Mouse (Mus musculus) forebrain, embryonic 11.5 days (tissue): ENCODE measurements around the gene C2cd2. TPM values are rescaled to one million over a fixed set of nuclear protein-coding genes. Genes with fewer than 3 reads are reported as not detected.
"Not testable (repeated sequence)": the region's sequence is repeated elsewhere in the genome, so short reads cannot be mapped to it uniquely, and the experiment has no call there.

Source experiments
- ATAC-seq: fragments of 200-750 bp; cut with Nextera tagmentation; replicated peaks from 2 replicates; pipeline ENCODE4 v1.8.0; 2017; ENCODE audit warnings: moderate TSS enrichment; ENCODE audit not compliant: low FRiP score
- DNase-seq: peaks from one replicate; pipeline ENCODE4 v3.0.0-alpha.2; 2017; ENCODE audit warnings: low spot score
- H3K27ac ChIP-seq: fragments of 300-500 bp; sonication (generic); 2 replicates; pipeline ENCODE4 v1.5.1; 2014; ENCODE audit warnings: low read depth, low read length
- H3K27me3 ChIP-seq: fragments of 300-500 bp; sonication (generic); 2 replicates; pipeline ENCODE4 v1.6.1; 2014; ENCODE audit warnings: mild to moderate bottlenecking, low read length, mixed read lengths; ENCODE audit not compliant: control insufficient read depth, insufficient read depth
- H3K36me3 ChIP-seq: fragments of 300-500 bp; sonication (generic); 2 replicates; pipeline ENCODE4 v1.6.1; 2014; ENCODE audit warnings: mild to moderate bottlenecking, low read length, moderate library complexity, mixed read lengths; ENCODE audit not compliant: control insufficient read depth, insufficient read depth
- H3K4me1 ChIP-seq: fragments of 300-500 bp; sonication (generic); replicated peaks from 2 replicates; pipeline ENCODE4 v1.6.1; 2014; ENCODE audit warnings: low read length, mixed read lengths; ENCODE audit not compliant: control insufficient read depth, insufficient read depth
- H3K4me2 ChIP-seq: fragments of 300-500 bp; sonication (generic); 2 replicates; pipeline ENCODE4 v1.6.1; 2014; ENCODE audit warnings: low read depth, mild to moderate bottlenecking, low read length, moderate library complexity, mixed read lengths; ENCODE audit not compliant: severe bottlenecking
- H3K4me3 ChIP-seq: fragments of 300-500 bp; sonication (generic); 2 replicates; pipeline ENCODE4 v1.5.1; 2014; ENCODE audit warnings: low read depth, low read length
- H3K9ac ChIP-seq: fragments of 300-500 bp; sonication (generic); 2 replicates; pipeline ENCODE4 v1.6.1; 2014; ENCODE audit warnings: low read length
- H3K9me3 ChIP-seq: fragments of 300-500 bp; sonication (generic); 2 replicates; pipeline ENCODE4 v1.6.1; 2016; ENCODE audit warnings: low read length, mixed read lengths; ENCODE audit not compliant: control insufficient read depth
- WGBS: fragments of 180-500 bp; shearing (Covaris S2); extraction: QIAGEN DNeasy Blood & Tissue Kit; methylation state at CpG from one replicate; pipeline ENCODE4 v1.1.7; 2014; 5-methylcytosine and 5-hydroxymethylcytosine counted together
- polyA plus RNA-seq: library from polyadenylated mRNA; unstranded; fragments of >200 nt; fragmentation: Nextera tagmentation; extraction: Ambion mirVana; gene quantifications from 2 replicates; pipeline ENCODE4 v1.2.1, GENCODE M21; 2014

C2cd2 gene
- polyA plus RNA-seq, 1 experiment from 2014 or later = 14.7 TPM

DNA sequence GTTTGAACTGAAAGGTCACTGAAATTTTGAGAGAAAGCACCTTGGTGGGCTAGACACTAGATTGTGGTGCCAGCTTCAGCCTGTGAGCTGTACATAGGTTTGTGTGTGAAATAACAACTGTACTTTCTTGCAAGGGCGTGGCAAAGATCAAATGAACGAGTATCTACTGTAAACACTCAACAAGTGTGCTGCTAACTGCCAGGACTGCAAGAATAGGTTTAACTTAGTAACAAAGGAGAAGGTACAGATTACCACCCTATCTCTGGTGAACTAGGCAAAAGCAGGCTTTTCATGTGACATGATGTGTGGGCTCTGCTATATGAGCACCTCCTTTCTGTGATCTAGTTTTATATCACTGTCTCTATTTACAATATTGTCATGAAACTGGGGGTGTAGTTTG is 9.1 kb downstream of the C2cd2 start:
- Histone ChIP-seq H3K9ac (no peak overlapping the region), H3K36me3 (no peaks in the 10 kb centered on the region; the same call in 1 of the 2 replicates), H3K4me1 (no peaks in the 10 kb centered on the region), H3K27me3 (no peaks in the 10 kb centered on the region), H3K27ac (no peak overlapping the region), H3K9me3 (no peaks in the 10 kb centered on the region), H3K4me3 (no peak overlapping the region), H3K4me2 (no peak overlapping the region)
- WGBS = 90% methylated on average over 2 of the region's 2 CpGs
- DNase-seq = no peak
- ATAC-seq = no peak

DNA sequence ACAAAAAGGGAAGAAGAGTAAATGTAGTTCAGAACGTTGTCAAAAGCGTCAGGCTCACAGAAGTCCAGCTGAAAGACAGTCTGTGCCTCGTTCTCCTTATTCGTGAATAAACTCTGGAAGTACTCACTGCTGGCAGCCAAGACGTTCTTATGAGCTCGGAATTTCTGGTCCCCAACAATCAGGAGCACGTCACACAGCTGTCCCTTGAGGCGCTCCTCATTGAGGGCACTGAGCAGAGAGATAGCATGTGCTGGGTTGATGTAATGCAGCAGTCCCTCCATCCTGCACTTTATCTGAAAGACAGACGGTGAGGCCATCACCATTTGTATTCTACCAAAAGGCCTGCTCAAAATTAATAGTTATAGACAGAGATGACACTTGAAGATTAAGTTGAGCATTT is 9.6 kb downstream of the C2cd2 start:
- no peaks in the 10 kb centered on the region; the same call in 1 of the 2 replicates for H3K36me3 ChIP-seq
- H3K27ac ChIP-seq = no peak overlapping the region
- H3K27me3 ChIP-seq = no peaks in the 10 kb centered on the region
- no peaks in the 10 kb centered on the region for H3K4me1 ChIP-seq
- H3K9me3 ChIP-seq = no peaks in the 10 kb centered on the region
- H3K4me3 ChIP-seq = no peak overlapping the region
- no peak overlapping the region for H3K9ac ChIP-seq
- ATAC-seq (no peak), DNase-seq (no peak)
- WGBS = 92% methylated on average over 9 of the region's 9 CpGs
- H3K4me2 ChIP-seq = no peak overlapping the region

DNA sequence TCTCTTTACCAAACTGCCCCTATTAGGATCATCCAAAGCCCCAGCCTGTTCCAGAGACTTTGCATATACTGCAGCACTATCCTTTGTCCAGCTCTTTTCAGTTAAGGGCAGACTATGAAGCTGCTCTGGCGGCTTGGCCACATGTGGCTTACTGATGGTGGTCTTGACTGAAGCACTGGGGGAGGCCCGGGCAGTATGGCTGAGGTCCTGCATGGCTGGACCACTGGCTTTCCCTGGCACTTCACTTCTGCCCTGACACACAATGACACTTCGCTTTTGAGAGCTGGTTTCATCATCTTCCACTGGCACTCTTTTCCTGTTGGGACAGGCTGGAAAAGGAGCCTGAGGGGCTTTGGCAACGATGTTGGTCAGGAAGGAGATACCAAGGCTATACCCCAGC is 10.0 kb downstream of the C2cd2 start:
- DNase-seq = no peak
- Histone ChIP-seq H3K4me3 (no peak overlapping the region), H3K27ac (no peak overlapping the region), H3K9ac (no peak overlapping the region), H3K9me3 (no peaks in the 10 kb centered on the region), H3K4me2 (no peak overlapping the region), H3K27me3 (no peaks in the 10 kb centered on the region), H3K36me3 (no peaks in the 10 kb centered on the region; the same call in 1 of the 2 replicates), H3K4me1 (no peaks in the 10 kb centered on the region)
- 89% methylated on average over 4 of the region's 4 CpGs for WGBS
- ATAC-seq = no peak

DNA sequence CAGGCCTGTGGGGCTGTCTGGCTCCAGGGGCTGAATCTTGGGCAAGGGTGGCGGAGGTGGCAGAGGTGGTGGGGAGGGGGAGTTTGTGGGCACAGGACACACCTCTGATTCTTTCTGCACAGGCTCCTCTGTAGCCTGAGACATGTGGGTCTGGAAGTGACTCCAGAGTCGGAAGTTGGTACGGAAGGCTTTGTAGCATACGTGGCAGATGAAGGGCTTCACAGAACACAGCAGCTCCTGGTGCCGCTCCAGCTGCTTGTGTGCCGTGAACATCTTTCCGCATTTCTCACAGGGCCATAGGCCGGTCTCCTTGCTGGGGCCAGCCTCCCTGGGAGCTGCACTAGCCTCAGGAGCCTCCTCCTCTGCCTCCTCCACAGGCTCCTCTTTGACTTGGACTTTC is 12.3 kb downstream of the C2cd2 start:
- ATAC-seq = no peak
- H3K36me3 ChIP-seq = no peaks in the 10 kb centered on the region; the same call in 1 of the 2 replicates
- WGBS = 88% methylated on average over 8 of the region's 8 CpGs

DNA sequence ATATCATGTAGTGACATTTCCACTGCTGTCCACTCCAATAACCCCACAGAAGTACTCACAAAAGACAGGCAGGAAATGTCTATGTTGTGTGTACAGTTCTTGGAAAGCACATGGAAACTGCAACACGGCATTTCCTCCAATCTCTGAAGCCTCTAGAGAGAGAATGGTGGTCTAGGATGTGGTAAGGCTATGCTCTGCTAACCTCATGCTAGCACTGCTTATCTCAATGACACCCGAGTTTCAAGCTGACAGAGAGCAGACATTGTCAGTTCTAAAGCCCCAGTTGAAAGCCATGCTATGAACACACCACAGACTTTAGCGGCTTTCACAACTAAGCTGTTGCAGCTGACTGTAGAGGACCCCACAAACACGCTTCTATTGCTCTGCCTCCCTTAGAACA is 13.6 kb downstream of the C2cd2 start:
- WGBS = 80% methylated on average over 4 of the region's 4 CpGs
- H3K4me1 ChIP-seq = no peaks in the 10 kb centered on the region

More for the DNA sequence above, 12.3 kb downstream of the C2cd2 start:
- Histone ChIP-seq H3K4me2 (no peak overlapping the region), H3K4me1 (no peaks in the 10 kb centered on the region), H3K9me3 (no peaks in the 10 kb centered on the region), H3K9ac (no peak overlapping the region), H3K4me3 (no peak overlapping the region), H3K27me3 (no peaks in the 10 kb centered on the region), H3K27ac (no peak overlapping the region)
- DNase-seq = no peak

DNA sequence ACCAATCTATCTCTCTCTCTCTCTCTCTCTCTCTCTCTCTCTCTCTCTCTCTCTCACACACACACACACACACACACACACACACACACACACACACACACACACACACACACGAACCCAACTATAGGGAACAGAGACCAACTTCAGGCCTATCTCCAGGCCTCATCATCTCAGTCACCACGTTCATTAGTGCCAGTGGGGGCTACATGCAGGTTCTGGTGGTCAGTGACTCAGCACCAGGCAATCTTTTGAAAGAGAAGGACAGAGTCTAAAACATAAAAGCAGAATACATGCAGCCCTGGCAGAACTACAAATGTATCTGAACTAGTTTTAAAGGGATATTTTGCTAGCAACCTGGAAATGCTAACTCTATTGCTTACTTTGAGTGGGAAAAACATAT is 15.4 kb downstream of the C2cd2 start:
- H3K27ac ChIP-seq, ATAC-seq, H3K4me3 ChIP-seq, H3K36me3 ChIP-seq, DNase-seq, H3K4me2 ChIP-seq, H3K9ac ChIP-seq, H3K9me3 ChIP-seq, H3K27me3 ChIP-seq, H3K4me1 ChIP-seq: not testable (repeated sequence)
- WGBS = 85% methylated on average over 2 of the region's 2 CpGs

More for the DNA sequence above, 13.6 kb downstream of the C2cd2 start:
- Histone ChIP-seq H3K9ac (no peak overlapping the region), H3K4me2 (no peak overlapping the region), H3K27me3 (no peaks in the 10 kb centered on the region), H3K36me3 (no peaks in the 10 kb centered on the region; the same call in 1 of the 2 replicates), H3K27ac (no peak overlapping the region), H3K4me3 (no peak overlapping the region), H3K9me3 (no peaks in the 10 kb centered on the region)
- no peak for DNase-seq
- ATAC-seq = no peak

DNA sequence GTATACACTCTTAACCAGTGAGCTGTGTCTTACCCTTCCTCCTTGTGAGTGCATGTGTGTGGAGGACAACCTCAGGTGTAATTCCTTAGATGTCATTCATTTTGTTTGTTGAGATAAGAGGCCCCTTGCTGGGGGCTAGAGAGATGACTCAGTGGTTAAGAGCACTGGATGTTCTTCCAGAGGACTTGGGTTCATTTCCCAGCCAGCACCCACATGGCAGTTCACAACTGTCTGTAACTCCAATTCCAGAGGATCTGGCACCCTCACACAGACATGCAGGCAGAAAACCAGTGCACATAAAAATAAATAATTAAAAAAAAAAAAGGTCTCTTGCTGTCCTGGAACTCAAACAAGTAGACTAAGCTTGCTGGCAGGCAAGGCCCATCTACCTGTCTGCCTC is 20.6 kb downstream of the C2cd2 start:
- no peaks in the 10 kb centered on the region for H3K27me3 ChIP-seq
- H3K4me1 ChIP-seq = no peaks in the 10 kb centered on the region
- no peaks in the 10 kb centered on the region for H3K9me3 ChIP-seq
- H3K4me2 ChIP-seq = no peak overlapping the region
- no peak overlapping the region for H3K4me3 ChIP-seq
- no peak overlapping the region for H3K27ac ChIP-seq
- DNase-seq (no peak), ATAC-seq (no peak)
- no peak overlapping the region for H3K9ac ChIP-seq
- no peaks in the 10 kb centered on the region for H3K36me3 ChIP-seq

DNA sequence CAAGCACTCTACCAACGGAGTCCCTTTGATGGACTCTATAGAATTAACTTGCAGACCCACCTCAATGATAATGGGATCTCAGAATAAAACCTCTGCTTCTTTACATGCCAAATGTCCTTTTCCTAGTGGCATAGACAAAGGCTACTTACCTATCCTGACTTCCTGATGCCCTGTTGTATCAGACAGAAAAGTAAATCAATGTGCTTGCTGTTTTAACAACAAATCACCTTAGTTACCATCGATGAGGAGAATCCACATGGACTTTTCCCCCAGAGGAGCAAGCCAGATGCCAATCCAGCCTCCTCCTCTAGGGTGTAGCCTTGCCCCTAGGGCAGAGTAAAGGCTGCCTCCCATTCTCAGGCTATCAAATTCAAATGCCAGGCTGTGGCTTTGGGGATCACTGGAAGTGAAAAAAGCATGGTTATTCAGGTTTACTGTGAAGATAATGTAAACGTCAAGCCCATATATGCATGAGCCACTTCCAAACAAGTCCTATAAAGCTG is 21.9 kb downstream of the C2cd2 start:
- no peak for ATAC-seq
- no peaks in the 10 kb centered on the region for H3K36me3 ChIP-seq
- H3K4me3 ChIP-seq = no peak overlapping the region
- H3K27ac ChIP-seq = no peak overlapping the region
- no peaks in the 10 kb centered on the region for H3K27me3 ChIP-seq
- no peak for DNase-seq
- H3K4me2 ChIP-seq = no peak overlapping the region
- WGBS = 81% methylated on average over 3 of the region's 3 CpGs
- no peaks in the 10 kb centered on the region for H3K9me3 ChIP-seq
- no peak overlapping the region for H3K9ac ChIP-seq
- H3K4me1 ChIP-seq = no peaks in the 10 kb centered on the region

DNA sequence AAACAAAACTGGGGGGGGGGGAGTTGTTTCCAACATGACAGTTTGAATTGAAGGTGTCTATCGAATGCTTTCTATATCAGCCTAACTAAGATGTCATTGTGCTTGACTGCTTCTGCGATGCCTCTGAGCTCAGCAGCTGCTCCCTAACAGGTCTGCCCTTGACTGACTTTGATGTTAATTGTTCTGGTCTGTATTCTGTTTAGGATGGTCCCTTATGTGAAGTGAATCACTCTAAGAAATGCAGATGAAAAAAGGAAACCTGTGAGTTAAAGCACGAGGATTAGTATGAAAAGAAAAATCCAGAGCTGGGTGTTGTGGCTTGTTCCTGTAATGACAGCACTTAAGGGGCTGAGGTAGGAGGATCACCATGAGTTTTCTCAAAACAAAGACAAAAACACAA is 26.6 kb downstream of the C2cd2 start:
- Histone ChIP-seq H3K4me1 (no peaks in the 10 kb centered on the region), H3K4me2 (no peak overlapping the region), H3K27me3 (no peaks in the 10 kb centered on the region), H3K4me3 (no peak overlapping the region), H3K9me3 (no peaks in the 10 kb centered on the region), H3K36me3 (no peaks in the 10 kb centered on the region), H3K27ac (no peak overlapping the region), H3K9ac (no peak overlapping the region)
- WGBS = 85% methylated on average over 3 of the region's 3 CpGs
- no peak for ATAC-seq
- no peak for DNase-seq
